ENCODE assay signal across 23 mouse cellular contexts in the genomic region with DNA sequence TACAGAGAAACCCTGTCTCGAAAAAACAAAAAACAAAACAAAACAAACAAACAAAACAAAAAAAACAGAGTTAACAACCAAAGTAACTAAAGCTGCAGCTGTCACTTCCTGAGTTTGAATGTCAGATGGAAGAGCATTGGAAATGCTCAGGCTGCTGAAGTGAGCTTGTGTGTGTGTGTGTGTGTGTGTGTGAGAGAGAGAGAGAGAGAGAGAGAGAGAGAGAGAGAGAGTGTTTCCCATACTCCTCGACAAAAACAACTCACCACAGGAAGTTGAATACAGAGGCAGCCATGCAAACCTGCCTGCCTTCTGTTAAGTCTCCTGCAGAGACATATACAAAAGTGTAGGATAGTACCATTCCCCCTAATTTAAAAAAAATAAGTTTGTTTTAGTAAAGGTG. TPM values are rescaled to one million over a fixed set of nuclear protein-coding genes. Genes with fewer than 3 reads are reported as not detected.
DNase-seq lines count a peak whose midpoint lies in the region; TF ChIP-seq lines count a peak whose summit lies in the region.
"Had no signal": no experiment of that assay in that cellular context is flagged by ENCODE, and none has a peak within 500 bp of the region (broad histone marks: within the 10 kb centered on the region; RNA-seq: fewer than 3 reads in every experiment).

No protein-coding gene starts in this region.

- TF ChIP-seq CTCF in spleen, adult 2 months (IDR thresholded peaks at IDR 0.05; ENCODE audit: extremely low read depth, insufficient read depth, insufficient read length, insufficient replicate concordance) = no peak

- H3K27ac ChIP-seq in spleen, adult 2 months (ENCODE audit: insufficient read depth, low read length) = peak overlapping the region; percentile 42
- H3K27ac ChIP-seq: embryonic facial prominence, embryonic 13.5 days; forebrain, embryonic 12.5 days; hindbrain, embryonic 13.5 days; hindbrain, postnatal 0 days had no signal

- no peak for TF ChIP-seq POLR2A in spleen, adult 2 months (IDR thresholded peaks at IDR 0.05; ENCODE audit: low read depth, low read length)

- WGBS in spleen, adult 2 months = 27% methylated on average over 2 of the region's 2 CpGs

- no peaks in the 10 kb centered on the region for H3K27me3 ChIP-seq in spleen, adult 2 months (ENCODE audit: control insufficient read depth, insufficient read depth, low read length)
- H3K27me3 ChIP-seq: CH12.LX; embryonic facial prominence, embryonic 13.5 days; forebrain, embryonic 12.5 days; heart, embryonic 12.5 days; hindbrain, embryonic 13.5 days; Patski had no signal

- no peak for DNase-seq in spleen, adult 2 months (ENCODE audit: low read depth in 1 of 2, low spot score in 2 of 2)
- no peak for DNase-seq in spleen, adult 12 weeks (ENCODE audit: low spot score)
- DNase-seq in 416B (ENCODE audit: low read depth) = peak; percentile 53
- DNase-seq in CD4-positive, CD25-positive, alpha-beta regulatory T cell, adult 2 months (ENCODE audit: low read depth, low spot score) = peak; percentile 71
- peak; percentile 78 for DNase-seq in induced T-regulatory cell, adult 2 months (ENCODE audit: low read depth)
- no peak for DNase-seq in lung, postnatal 4 days
- no peak for DNase-seq in lung, postnatal 36 days
- DNase-seq in cerebellum, adult 18-20 months = no peak
- DNase-seq: adrenal gland, adult 8-10 months; adrenal gland, postnatal 36 days; cerebellum, adult 9-11 months; cerebellum, postnatal 36 days; gastrocnemius, postnatal 10 days; heart, adult 18-20 months; heart, postnatal 10 days; heart, postnatal 4 days had no signal

- no peak overlapping the region for H3K4me3 ChIP-seq in spleen, adult 2 months (ENCODE audit: extremely low read depth, insufficient read depth, insufficient read length)
- H3K4me3 ChIP-seq: embryonic facial prominence, embryonic 13.5 days; forebrain, embryonic 12.5 days; heart, embryonic 12.5 days; hindbrain, embryonic 13.5 days had no signal

- H3K4me1 ChIP-seq in spleen, adult 2 months (ENCODE audit: control insufficient read depth, insufficient read depth, insufficient read length) = peaks cover 39% of the 10 kb centered on the region; the same call in 1 of the 2 replicates

- no peaks in the 10 kb centered on the region for H3K36me3 ChIP-seq in spleen, adult 2 months (ENCODE audit: control insufficient read depth, insufficient read depth, low read length)

RNA-seq across cellular contexts. Expression of gene Ppp2r5c, which starts 47.9 kb away (rescaled TPM):
- polyA plus RNA-seq in spleen, adult 2 months (2012; rRNA removed) = 22.0 and 22.8 TPM in 2 replicates

Comparison
In these comparisons a context has a peak if more than half of its experiments do, and no peak if none do; other contexts are left out.
1. DNase-seq: peak in 416B (single experiment), CD4-positive, CD25-positive, alpha-beta regulatory T cell, adult 2 months (single experiment) and induced T-regulatory cell, adult 2 months (single experiment); none in spleen, adult 2 months (0 of 2), spleen, adult 12 weeks (single experiment), lung, postnatal 4 days (0 of 2), lung, postnatal 36 days (single experiment) and cerebellum, adult 18-20 months (0 of 2).